Mouse (Mus musculus) cerebellum, adult 2 months (tissue): ENCODE measurements around the gene Gpr3. TPM values are rescaled to one million over a fixed set of nuclear protein-coding genes. Genes with fewer than 3 reads are reported as not detected.
A peak's percentile ranks its signal among the peaks of the same experiment; 100 is the strongest.

Experiments used
- DNase-seq, 2 experiments: peaks; one replicate each; pipeline ENCODE4 v3.0.0; 2021
- H3K27ac ChIP-seq: fragments of 200-500 bp; 2 replicates; pipeline ENCODE4 v1.5.1; 2012; ENCODE audit warnings: low read length, control low read depth, inconsistent platforms; ENCODE audit not compliant: insufficient read depth
- H3K27me3 ChIP-seq: fragments of 200-500 bp; 2 replicates; pipeline ENCODE4 v1.6.1; 2012; ENCODE audit warnings: inconsistent platforms, mild to moderate bottlenecking, low read length, moderate library complexity; ENCODE audit not compliant: control insufficient read depth, insufficient read depth
- H3K4me1 ChIP-seq: fragments of 200-500 bp; 2 replicates; pipeline ENCODE4 v1.6.1; 2011; ENCODE audit warnings: low read length; ENCODE audit not compliant: control insufficient read depth, insufficient read depth
- H3K4me3 ChIP-seq: fragments of 200-500 bp; replicated peaks from 2 replicates; pipeline ENCODE3; 2011; ENCODE audit warnings: mild to moderate bottlenecking, low read depth, low read length, control low read depth; ENCODE audit not compliant: insufficient read depth
- CTCF ChIP-seq: fragments of 200-500 bp; IDR thresholded peaks from 2 replicates; pipeline ENCODE4 v1.5.1; 2011; ENCODE audit warnings: low read depth, mild to moderate bottlenecking, control low read depth, low read length, moderate library complexity, borderline replicate concordance; ENCODE audit not compliant: insufficient read depth
- POLR2A ChIP-seq: fragments of 200-500 bp; IDR thresholded peaks from 2 replicates; pipeline ENCODE4 v1.6.1; 2011; ENCODE audit warnings: low read length, control low read depth, borderline replicate concordance; ENCODE audit not compliant: insufficient read depth
- WGBS: fragments of 180-500 bp; shearing (Covaris S2); methylation state at CpG from one replicate; pipeline ENCODE4 v1.1.7; 2018; 5-methylcytosine and 5-hydroxymethylcytosine counted together
- polyA plus RNA-seq: library from polyadenylated mRNA; depleted of rRNA; stranded (reverse); fragments of >200 nt; gene quantifications from 2 replicates; pipeline ENCODE4 v1.2.3, GENCODE M21; 2012

The Gpr3 gene
- polyA plus RNA-seq, 1 experiment = 10.9 TPM

GRCm38 (mm10) chr4:133227636-133228035 lies 15.3 kb upstream of the Gpr3 start:
- Histone ChIP-seq H3K27ac (no peak overlapping the region), H3K4me1 (no peaks in the 10 kb centered on the region; the same call in 1 of the 2 replicates), H3K27me3 (no peaks in the 10 kb centered on the region), H3K4me3 (no peak overlapping the region)
- 22% methylated on average over 8 of the region's 8 CpGs for WGBS
- no peak for DNase-seq
- TF ChIP-seq CTCF (no peak), POLR2A (no peak)

GRCm38 (mm10) chr4:133226073-133226472 lies 13.7 kb upstream of the Gpr3 start:
- TF ChIP-seq POLR2A (no peak), CTCF (no peak)
- Histone ChIP-seq H3K27me3 (no peaks in the 10 kb centered on the region), H3K4me3 (no peak overlapping the region), H3K27ac (no peak overlapping the region), H3K4me1 (no peaks in the 10 kb centered on the region; the same call in 1 of the 2 replicates)
- no peak for DNase-seq
- WGBS = 37% methylated on average over 10 of the region's 10 CpGs

- TF ChIP-seq POLR2A = no peak
- no peak for TF ChIP-seq CTCF
- H3K27me3 ChIP-seq = no peaks in the 10 kb centered on the region
- DNase-seq = no peak
- H3K4me1 ChIP-seq = no peaks in the 10 kb centered on the region; the same call in 1 of the 2 replicates
- WGBS = 72% methylated on average over 5 of the region's 5 CpGs
- no peak overlapping the region for H3K4me3 ChIP-seq
- H3K27ac ChIP-seq = no peak overlapping the region
Observed at GRCm38 (mm10) chr4:133223875-133224274, 11.5 kb upstream of the Gpr3 start.

- Histone ChIP-seq H3K27ac (no peak overlapping the region), H3K27me3 (no peaks in the 10 kb centered on the region), H3K4me3 (no peak overlapping the region), H3K4me1 (no peaks in the 10 kb centered on the region; the same call in 1 of the 2 replicates)
- no peak for DNase-seq
- WGBS = 93% methylated on average over 8 of the region's 8 CpGs
- TF ChIP-seq POLR2A = no peak
- TF ChIP-seq CTCF = no peak
Observed at GRCm38 (mm10) chr4:133221701-133222100, 9.4 kb upstream of the Gpr3 start.

- WGBS = 10% methylated on average over 25 of the region's 25 CpGs
- H3K4me3 ChIP-seq = no peak overlapping the region
- no peak overlapping the region for H3K27ac ChIP-seq
- TF ChIP-seq CTCF (no peak), POLR2A (no peak)
- H3K4me1 ChIP-seq = no peaks in the 10 kb centered on the region
- DNase-seq = no peak
- no peaks in the 10 kb centered on the region for H3K27me3 ChIP-seq
Observed at GRCm38 (mm10) chr4:133220656-133221055, 8.3 kb upstream of the Gpr3 start.

- Histone ChIP-seq H3K4me3 (no peak overlapping the region), H3K27me3 (no peaks in the 10 kb centered on the region), H3K4me1 (0 out of 2 replicates have a peak, but pooled peaks cover under 1% of the 10 kb centered on the region), H3K27ac (no peak overlapping the region)
- WGBS = 94% methylated on average over 3 of the region's 3 CpGs
- no peak for TF ChIP-seq POLR2A
- no peak for TF ChIP-seq CTCF
- no peak for DNase-seq
Observed at GRCm38 (mm10) chr4:133218745-133219144, 6.4 kb upstream of the Gpr3 start.

- whole genome bisulfite sequencing = 10% methylated on average over 5 of the region's 5 CpGs
- Histone ChIP-seq H3K4me3 (no peak overlapping the region), H3K27me3 (no peaks in the 10 kb centered on the region), H3K4me1 (peaks cover 9% of the 10 kb centered on the region), H3K27ac (no peak overlapping the region)
- DNase-seq = peak; percentile 52 to 70
- TF ChIP-seq POLR2A (no peak), CTCF (peak; percentile 92)
Observed at GRCm38 (mm10) chr4:133217641-133218040, 5.3 kb upstream of the Gpr3 start.

GRCm38 (mm10) chr4:133213661-133214060 lies 1.3 kb upstream of the Gpr3 start:
- DNase-seq = no peak
- H3K4me3 ChIP-seq = no peak overlapping the region
- TF ChIP-seq POLR2A = no peak
- no peak for TF ChIP-seq CTCF
- H3K27me3 ChIP-seq = no peaks in the 10 kb centered on the region
- no peak overlapping the region for H3K27ac ChIP-seq
- H3K4me1 ChIP-seq = peaks cover 23% of the 10 kb centered on the region
- WGBS = 55% methylated on average over 10 of the region's 10 CpGs

- H3K27ac ChIP-seq = no peak overlapping the region
- H3K27me3 ChIP-seq = no peaks in the 10 kb centered on the region
- 4% methylated on average over 9 of the region's 9 CpGs for whole genome bisulfite sequencing
- DNase-seq = peak; percentile 61 to 72
- H3K4me3 ChIP-seq = peak overlapping the region; percentile 73
- TF ChIP-seq POLR2A (no peak), CTCF (no peak)
- peaks cover 23% of the 10 kb centered on the region for H3K4me1 ChIP-seq
Observed at GRCm38 (mm10) chr4:133213268-133213590, 893 bp upstream of the Gpr3 start.
